Mouse (Mus musculus) lung, postnatal 10 days (tissue): ENCODE results near the gene Fbxl20.
"Not testable (repeated sequence)": the region's sequence is repeated elsewhere in the genome, so short reads cannot be mapped to it uniquely, and the experiment has no call there.

Experiments used
- DNase-seq: peaks from one replicate; pipeline ENCODE4 v3.0.0; 2021

Gene Fbxl20

GRCm38 (mm10) chr11:98149786-98150624, at the start of gene Fbxl20:
TSS of gene Fbxl20 (minus strand) at chr11:98150403.
- peak; percentile 95 for DNase-seq

DNA sequence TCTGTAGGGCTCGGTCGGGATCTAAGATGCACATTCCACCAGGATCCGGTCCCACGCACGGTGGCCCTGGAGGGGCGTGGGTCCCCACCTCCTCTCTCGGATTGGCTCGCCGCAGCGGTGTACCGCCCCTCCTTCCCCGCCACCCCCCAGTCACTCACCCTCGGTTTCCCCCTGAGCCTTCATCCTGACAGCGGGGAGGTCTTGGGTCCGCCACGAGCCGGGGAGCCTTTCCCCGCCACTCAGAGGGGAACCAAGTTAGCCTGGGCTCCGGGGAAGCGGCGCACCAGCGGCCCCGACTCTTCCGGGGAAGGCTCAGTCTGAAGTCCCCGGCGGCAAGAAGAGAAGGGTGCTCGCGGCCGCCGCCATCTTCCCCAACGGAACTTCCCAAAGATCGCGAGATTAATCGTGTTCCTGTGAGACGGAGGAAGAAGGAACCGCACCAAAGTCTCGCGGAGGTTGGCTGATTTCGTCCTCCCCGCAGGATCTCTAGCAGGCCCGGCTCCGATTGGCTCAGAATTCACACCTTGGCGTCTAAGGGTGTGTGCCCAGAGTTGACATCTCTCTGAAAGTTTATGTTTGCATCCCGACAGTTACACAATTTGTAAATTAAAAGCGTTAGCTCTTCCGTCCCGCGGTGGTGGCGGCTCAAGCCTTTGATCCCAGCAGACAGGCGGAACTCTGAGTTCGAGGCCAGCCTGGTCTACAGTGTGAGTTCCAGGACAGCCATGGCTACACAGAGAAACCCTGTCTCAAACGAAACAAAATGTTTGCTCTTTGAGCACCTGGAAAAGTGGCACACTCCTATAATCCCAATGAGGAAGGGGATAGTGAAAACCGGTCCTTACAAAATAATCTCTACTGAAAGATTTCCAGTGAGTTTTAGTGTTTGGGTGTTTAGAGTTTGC, 43.0 kb upstream of the Fbxl20 start, which contains the start of gene Med1:
Gene Med1 (minus strand): TSS at position 393 of the 905 bp plus-strand sequence.
- DNase-seq: peak; percentile 97

DNA sequence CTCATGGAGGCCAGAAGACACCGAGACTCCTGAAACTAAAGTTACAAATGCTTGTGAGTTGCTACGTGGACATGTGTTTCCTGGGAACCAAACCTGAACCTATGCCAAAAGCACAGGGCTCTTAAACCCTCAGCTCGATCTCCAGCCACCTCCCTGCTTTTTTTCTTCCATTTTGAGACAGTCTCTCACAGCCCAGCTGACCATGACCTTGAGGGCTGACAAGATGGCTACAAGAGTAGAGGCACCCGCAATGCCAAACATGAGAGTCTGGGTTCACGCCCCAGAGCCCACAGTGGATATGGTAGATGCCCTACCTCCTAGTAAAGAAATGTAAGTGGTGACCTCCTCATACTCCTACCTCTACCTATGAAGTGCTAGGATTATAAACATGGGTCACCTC, 40.6 kb upstream of the Fbxl20 start:
- DNase-seq: no peak

- DNase-seq: peak; percentile 49
Observed at GRCm38 (mm10) chr11:98187640-98188395, 37.6 kb upstream of the Fbxl20 start.

- not testable (repeated sequence) for DNase-seq
Observed at GRCm38 (mm10) chr11:98182149-98182548, 31.9 kb upstream of the Fbxl20 start.

- no peak for DNase-seq
Observed at GRCm38 (mm10) chr11:98168400-98168799, 18.2 kb upstream of the Fbxl20 start.

GRCm38 (mm10) chr11:98155094-98155493, 4.9 kb upstream of the Fbxl20 start:
- no peak for DNase-seq

DNA sequence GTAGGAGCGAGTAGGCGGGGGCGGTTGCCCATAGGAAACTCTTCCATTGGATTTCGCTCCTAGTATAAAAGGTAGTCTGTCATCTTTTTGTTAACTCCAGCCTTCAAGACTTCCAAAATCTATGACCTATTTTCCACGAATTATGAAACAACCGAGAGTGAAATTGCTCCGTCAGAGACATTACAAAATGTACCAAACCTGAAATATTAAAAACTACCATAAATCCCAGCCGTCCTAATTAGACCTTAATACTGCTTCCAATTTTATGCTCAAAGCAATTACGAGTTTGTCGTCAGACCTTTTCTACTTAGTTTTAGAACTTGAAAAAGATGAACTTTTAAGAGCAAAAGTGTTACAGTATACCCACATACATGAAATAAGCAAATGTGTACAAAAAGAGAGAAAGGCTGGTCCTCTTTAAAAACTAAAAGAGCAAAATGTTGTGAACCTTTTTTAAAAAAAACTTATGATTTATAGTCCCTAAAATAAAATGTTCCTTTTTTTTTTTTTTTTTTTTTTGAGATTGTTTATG, 488 bp upstream of the Fbxl20 start:
- DNase-seq: no peak

GRCm38 (mm10) chr11:98149304-98149750, 876 bp downstream of the Fbxl20 start:
- peak; percentile 96 for DNase-seq

DNA sequence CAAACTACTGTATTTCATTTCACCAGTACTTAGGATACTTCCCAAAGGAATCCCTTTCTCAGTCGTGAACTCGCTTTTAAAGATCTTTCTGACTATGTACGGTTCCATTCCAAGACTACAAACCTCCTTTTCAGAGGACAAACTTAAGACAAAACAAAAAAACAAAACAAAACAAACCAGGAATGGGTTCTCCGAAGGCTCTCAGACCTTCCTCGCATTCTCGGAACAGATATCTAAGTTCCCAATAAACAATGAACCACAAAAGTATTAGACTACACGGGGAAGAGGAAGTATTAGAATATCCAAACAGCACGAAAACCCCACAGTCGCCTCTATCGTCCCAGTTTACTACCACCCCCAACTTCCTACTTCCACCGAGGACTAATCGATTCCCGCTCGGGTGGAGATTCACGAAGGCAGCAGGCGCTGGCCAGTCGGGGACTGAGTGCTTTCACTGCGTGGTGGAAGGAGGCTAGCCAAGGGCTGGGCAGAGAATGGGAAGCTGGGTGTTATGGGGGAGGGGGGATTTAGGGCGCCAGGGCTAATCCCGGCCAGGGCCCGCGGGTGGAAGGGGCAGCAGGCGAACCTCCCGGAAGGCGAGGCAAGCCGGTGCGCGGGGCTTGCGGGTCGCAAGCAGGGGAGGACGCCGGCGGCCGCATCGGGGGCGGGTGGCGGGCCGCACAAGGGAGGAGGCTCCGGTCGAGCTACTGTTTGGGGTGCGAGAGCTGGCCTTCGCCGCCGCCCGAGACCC, 1.5 kb downstream of the Fbxl20 start:
- peak; percentile 63 for DNase-seq

DNA sequence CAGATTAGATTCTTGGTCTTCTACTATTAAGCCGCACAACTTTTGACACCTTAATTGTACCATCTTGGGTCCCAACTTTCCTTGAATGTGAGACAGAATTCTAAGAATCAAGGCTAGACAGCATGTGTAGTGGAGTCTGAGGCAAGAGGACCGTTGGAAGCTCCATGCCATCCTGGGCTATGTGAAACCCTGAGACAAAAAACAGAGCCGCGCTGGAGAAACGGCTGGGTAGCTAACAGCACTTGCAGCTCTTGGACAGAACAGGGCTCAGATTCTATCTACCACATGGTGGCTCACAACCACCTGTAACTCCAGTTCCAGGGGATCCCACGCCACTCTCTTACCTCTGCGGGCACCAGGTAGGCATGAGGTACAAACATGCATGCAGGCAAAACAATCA, 4.3 kb downstream of the Fbxl20 start:
- no peak for DNase-seq

DNA sequence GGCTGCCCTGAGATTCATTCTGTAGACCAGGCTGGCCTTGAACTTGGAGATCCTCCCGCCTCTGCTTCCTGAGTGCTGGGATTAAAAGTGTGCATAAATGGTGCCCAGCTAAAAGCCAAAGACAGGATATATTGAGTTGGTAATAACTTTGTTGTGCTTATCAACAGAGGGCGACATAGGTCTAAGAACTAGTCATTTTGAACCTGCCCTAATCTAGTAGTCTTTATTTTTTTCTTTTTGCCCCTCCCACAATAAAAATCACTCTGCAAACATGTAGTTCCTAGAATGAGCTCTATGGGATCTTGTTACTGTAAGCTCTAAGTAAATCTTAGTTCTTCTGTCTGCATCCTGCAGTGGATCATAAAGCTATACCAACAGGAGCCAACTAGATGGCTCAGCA, 7.7 kb downstream of the Fbxl20 start:
- no peak for DNase-seq

DNA sequence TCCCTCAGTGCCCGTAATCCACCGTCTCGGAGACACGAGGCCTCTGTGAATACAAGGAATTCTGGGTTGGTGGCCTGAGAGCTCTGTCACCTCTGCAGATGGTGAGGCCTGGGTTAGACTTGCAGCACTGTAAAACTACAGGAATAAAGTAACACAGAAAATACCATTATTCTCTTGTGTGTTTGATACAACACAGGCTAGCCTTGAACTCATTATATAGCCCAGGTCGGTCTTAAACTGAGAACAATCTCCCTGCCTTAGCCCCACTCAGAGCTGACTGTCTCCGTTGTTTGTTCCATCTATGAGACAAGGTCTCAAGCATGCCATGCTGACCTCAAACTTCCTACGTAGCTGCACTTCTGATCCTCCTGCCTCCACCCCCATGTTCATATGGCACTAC, 11.3 kb downstream of the Fbxl20 start:
- no peak for DNase-seq

DNA sequence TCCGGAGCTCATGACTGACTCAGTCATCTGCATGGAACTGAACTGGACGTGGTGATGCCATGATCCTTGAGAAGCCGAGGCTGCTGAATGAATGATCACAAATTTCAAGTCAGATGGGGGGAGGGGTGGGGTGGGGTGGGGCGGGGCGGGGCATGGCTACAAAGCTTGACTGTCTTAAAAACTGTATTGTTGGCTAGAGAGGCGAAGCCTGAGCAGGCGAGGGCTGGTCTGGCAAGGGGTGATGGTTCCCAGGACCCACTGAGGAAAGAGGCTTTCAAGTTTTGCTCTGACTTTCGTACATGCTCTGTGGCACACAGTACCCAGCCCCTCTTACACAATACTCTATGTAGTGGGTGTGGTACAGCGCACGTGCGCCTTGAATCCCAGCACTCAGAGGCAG, 12.4 kb downstream of the Fbxl20 start:
- DNase-seq: no peak

- no peak for DNase-seq
Observed at GRCm38 (mm10) chr11:98134951-98135350, 15.3 kb downstream of the Fbxl20 start.

- DNase-seq: no peak
Observed at GRCm38 (mm10) chr11:98123424-98123823, 26.8 kb downstream of the Fbxl20 start.

GRCm38 (mm10) chr11:98114363-98114762, 35.8 kb downstream of the Fbxl20 start:
- DNase-seq: no peak

GRCm38 (mm10) chr11:98113504-98113903, 36.7 kb downstream of the Fbxl20 start:
- DNase-seq: no peak

DNA sequence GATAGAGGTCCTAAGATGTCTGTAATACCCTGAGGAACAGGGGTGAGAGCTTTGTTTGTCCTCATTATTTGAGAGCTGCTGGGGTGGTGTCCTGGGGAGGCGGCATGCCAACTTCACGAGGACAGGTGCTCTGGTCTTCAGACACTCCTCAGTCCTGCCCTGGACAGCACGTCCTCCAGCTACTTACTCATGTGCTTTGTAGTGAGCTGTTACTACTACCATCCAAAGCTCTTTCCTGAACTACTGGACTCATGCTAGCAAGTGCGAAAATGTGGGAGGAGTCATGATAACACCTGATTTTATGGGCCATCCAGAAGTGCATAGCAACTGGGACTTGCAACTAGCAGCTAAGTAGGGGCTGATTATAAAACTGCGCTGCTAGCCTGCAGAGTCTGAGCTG, 40.5 kb downstream of the Fbxl20 start:
- no peak for DNase-seq

DNA sequence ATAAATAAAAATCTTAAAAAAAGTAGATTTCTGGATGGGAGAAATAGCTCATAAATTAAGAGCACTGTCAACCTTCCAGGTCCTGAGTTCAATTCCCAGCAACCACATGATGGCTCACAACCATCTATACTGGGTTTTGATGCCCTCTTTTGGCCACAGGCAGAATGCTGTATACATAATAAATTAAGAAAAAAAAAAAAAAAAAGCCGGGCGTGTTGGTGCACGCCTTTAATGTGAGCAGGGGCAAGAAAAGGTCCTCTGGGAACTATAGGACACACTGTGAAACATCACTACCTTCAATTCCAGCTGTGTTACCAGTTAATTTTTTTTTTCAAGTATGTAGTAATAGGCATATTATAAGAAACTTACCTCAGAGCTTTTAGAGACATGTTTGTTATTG, 48.9 kb downstream of the Fbxl20 start:
- DNase-seq: no peak

- no peak for DNase-seq
Observed at GRCm38 (mm10) chr11:98090583-98090982, 59.6 kb downstream of the Fbxl20 start.

- peak; percentile 72 for DNase-seq
Observed at GRCm38 (mm10) chr11:98088224-98088623, 62.0 kb downstream of the Fbxl20 start.
